Mouse (Mus musculus): ENCODE results near the gene Acpp. TPM values are rescaled to one million over a fixed set of nuclear protein-coding genes. Genes with fewer than 3 reads are reported as not detected.
A peak's percentile ranks its signal among the peaks of the same experiment; 100 is the strongest.

Gene Acpp
- total and polyA plus RNA-seq, 2 experiments from 2014 or later: 0.53 to 2.4 TPM

- WGBS: 87% methylated on average over 4 of the region's 4 CpGs
- no peaks in the 10 kb centered on the region for H3K27me3 ChIP-seq (ENCODE audit: insufficient read depth, low read length)
- ATAC-seq (ENCODE audit: low FRiP score): no peak
- H3K4me1 ChIP-seq (ENCODE audit: insufficient read depth, low read length): no peaks in the 10 kb centered on the region
- H3K9ac ChIP-seq (replicated peaks; ENCODE audit: low read length, poor library complexity, severe bottlenecking): no peak overlapping the region
- DNase-seq (ENCODE audit: low spot score): no peak
- H3K36me3 ChIP-seq (ENCODE audit: insufficient read depth, low read length): no peaks in the 10 kb centered on the region
- H3K9me3 ChIP-seq (ENCODE audit: low read length): no peaks in the 10 kb centered on the region
- H3K4me2 ChIP-seq (ENCODE audit: low read depth, low read length, poor library complexity, severe bottlenecking): no peak overlapping the region
- no peak overlapping the region for H3K4me3 ChIP-seq (ENCODE audit: low read depth, low read length)
- H3K27ac ChIP-seq (ENCODE audit: low read depth, low read length): no peak overlapping the region
- no peak for TF ChIP-seq CTCF (IDR thresholded peaks at IDR 0.05)
Observed at GRCm38 (mm10) chr9:104272057-104272456, 65.5 kb downstream of the Acpp start.

GRCm38 (mm10) chr9:104271642-104272041, 65.9 kb downstream of the Acpp start:
- Histone ChIP-seq H3K27me3 (ENCODE audit: insufficient read depth, low read length) (no peaks in the 10 kb centered on the region), H3K9me3 (ENCODE audit: low read length) (no peaks in the 10 kb centered on the region), H3K4me3 (ENCODE audit: low read depth, low read length) (no peak overlapping the region), H3K4me2 (ENCODE audit: low read depth, low read length, poor library complexity, severe bottlenecking) (no peak overlapping the region), H3K4me1 (ENCODE audit: insufficient read depth, low read length) (no peaks in the 10 kb centered on the region), H3K9ac (replicated peaks; ENCODE audit: low read length, poor library complexity, severe bottlenecking) (no peak overlapping the region), H3K36me3 (ENCODE audit: insufficient read depth, low read length) (no peaks in the 10 kb centered on the region), H3K27ac (ENCODE audit: low read depth, low read length) (no peak overlapping the region)
- 65% methylated on average over 4 of the region's 4 CpGs for WGBS
- no peak for TF ChIP-seq CTCF (IDR thresholded peaks at IDR 0.05)
- ATAC-seq (ENCODE audit: low FRiP score) (no peak), DNase-seq (ENCODE audit: low spot score) (no peak)

GRCm38 (mm10) chr9:104269944-104270343, 67.6 kb downstream of the Acpp start:
- no peak for TF ChIP-seq CTCF (IDR thresholded peaks at IDR 0.05)

GRCm38 (mm10) chr9:104269349-104269871, 68.1 kb downstream of the Acpp start:
- Histone ChIP-seq H3K4me2 (ENCODE audit: low read depth, low read length, poor library complexity, severe bottlenecking) (no peak overlapping the region), H3K4me1 (ENCODE audit: insufficient read depth, low read length) (no peaks in the 10 kb centered on the region), H3K9me3 (ENCODE audit: low read length) (no peaks in the 10 kb centered on the region), H3K27ac (ENCODE audit: low read depth, low read length) (no peak overlapping the region), H3K27me3 (ENCODE audit: insufficient read depth, low read length) (no peaks in the 10 kb centered on the region), H3K4me3 (ENCODE audit: low read depth, low read length) (no peak overlapping the region), H3K9ac (replicated peaks; ENCODE audit: low read length, poor library complexity, severe bottlenecking) (no peak overlapping the region), H3K36me3 (ENCODE audit: insufficient read depth, low read length) (no peaks in the 10 kb centered on the region)
- no peak for ATAC-seq (ENCODE audit: low FRiP score)
- DNase-seq (ENCODE audit: low spot score): no peak
- no peak for TF ChIP-seq CTCF (IDR thresholded peaks at IDR 0.05)
- WGBS: 29% methylated on average over 10 of the region's 10 CpGs

More at GRCm38 (mm10) chr9:104269944-104270343, 67.6 kb downstream of the Acpp start:
- Histone ChIP-seq H3K4me2 (ENCODE audit: low read depth, low read length, poor library complexity, severe bottlenecking) (no peak overlapping the region), H3K9me3 (ENCODE audit: low read length) (no peaks in the 10 kb centered on the region), H3K9ac (replicated peaks; ENCODE audit: low read length, poor library complexity, severe bottlenecking) (no peak overlapping the region), H3K4me3 (ENCODE audit: low read depth, low read length) (no peak overlapping the region), H3K27ac (ENCODE audit: low read depth, low read length) (no peak overlapping the region), H3K4me1 (ENCODE audit: insufficient read depth, low read length) (no peaks in the 10 kb centered on the region), H3K36me3 (ENCODE audit: insufficient read depth, low read length) (no peaks in the 10 kb centered on the region), H3K27me3 (ENCODE audit: insufficient read depth, low read length) (no peaks in the 10 kb centered on the region)
- 73% methylated on average over 3 of the region's 3 CpGs for WGBS
- DNase-seq (ENCODE audit: low spot score) (no peak), ATAC-seq (ENCODE audit: low FRiP score) (no peak)

- ATAC-seq (ENCODE audit: low FRiP score) (no peak), DNase-seq (ENCODE audit: low spot score) (no peak)
- Histone ChIP-seq H3K27me3 (ENCODE audit: insufficient read depth, low read length) (no peaks in the 10 kb centered on the region), H3K9me3 (ENCODE audit: low read length) (no peaks in the 10 kb centered on the region), H3K36me3 (ENCODE audit: insufficient read depth, low read length) (no peaks in the 10 kb centered on the region), H3K9ac (replicated peaks; ENCODE audit: low read length, poor library complexity, severe bottlenecking) (no peak overlapping the region), H3K4me3 (ENCODE audit: low read depth, low read length) (no peak overlapping the region), H3K4me1 (ENCODE audit: insufficient read depth, low read length) (peaks cover 6% of the 10 kb centered on the region), H3K27ac (ENCODE audit: low read depth, low read length) (no peak overlapping the region), H3K4me2 (ENCODE audit: low read depth, low read length, poor library complexity, severe bottlenecking) (no peak overlapping the region)
- 92% methylated on average over 2 of the region's 2 CpGs for WGBS
- no peak for TF ChIP-seq CTCF (IDR thresholded peaks at IDR 0.05)
Observed at GRCm38 (mm10) chr9:104264567-104264966, 73.0 kb downstream of the Acpp start.

- peak; percentile 98 for ATAC-seq (ENCODE audit: low FRiP score)
- Histone ChIP-seq H3K36me3 (ENCODE audit: insufficient read depth, low read length) (no peaks in the 10 kb centered on the region), H3K9me3 (ENCODE audit: low read length) (no peaks in the 10 kb centered on the region), H3K27ac (ENCODE audit: low read depth, low read length) (peak within 1 kb of the TSS; percentile 84), H3K9ac (replicated peaks; ENCODE audit: low read length, poor library complexity, severe bottlenecking) (peak within 1 kb of the TSS; percentile 89), H3K4me3 (ENCODE audit: low read depth, low read length) (peak within 1 kb of the TSS; percentile 94), H3K27me3 (ENCODE audit: insufficient read depth, low read length) (no peaks in the 10 kb centered on the region), H3K4me1 (ENCODE audit: insufficient read depth, low read length) (peaks cover 6% of the 10 kb centered on the region), H3K4me2 (ENCODE audit: low read depth, low read length, poor library complexity, severe bottlenecking) (peak within 1 kb of the TSS; percentile 69)
- TF ChIP-seq CTCF (IDR thresholded peaks at IDR 0.05): no peak
- under 1% methylated on average over 46 of the region's 60 CpGs for WGBS
- DNase-seq (ENCODE audit: low spot score): peak; percentile 97
Observed at GRCm38 (mm10) chr9:104262823-104263352, 74.7 kb downstream of the Acpp start, which contains the start of gene Dnajc13. Gene Dnajc13, minus strand, starts transcription at chr9:104262930.
